Mouse (Mus musculus) frontal cortex, postnatal 10 days (tissue): ENCODE data around the gene Oprm1.
"Not testable (repeated sequence)": the region's sequence is repeated elsewhere in the genome, so short reads cannot be mapped to it uniquely, and the experiment has no call there.

ENCODE experiments used
- DNase-seq, 2 experiments: peaks; one replicate each; pipeline ENCODE4 v3.0.0; 2022; ENCODE audit warnings: low spot score in 2 of 2, mixed read lengths in 1 of 2

Gene Oprm1

DNA sequence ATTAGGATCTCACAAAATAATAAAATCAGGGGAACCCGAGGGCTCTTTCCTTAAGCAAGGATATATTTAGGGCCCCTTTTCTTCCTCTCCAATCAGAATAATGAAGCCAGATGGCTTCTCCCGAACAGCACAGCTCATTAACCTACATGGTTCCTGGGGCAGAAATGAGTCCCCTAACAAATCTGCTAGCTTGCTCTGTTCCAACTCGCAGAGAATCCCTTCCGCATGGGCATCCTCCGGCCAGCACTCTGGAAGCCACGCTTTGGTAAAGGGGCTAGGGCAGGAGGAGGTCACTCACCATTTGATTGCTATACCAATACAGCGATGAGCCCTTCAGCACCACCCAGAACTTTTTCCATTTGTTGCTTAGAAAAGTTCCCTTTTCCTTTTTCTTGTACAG is 220.9 kb downstream of the Oprm1 start:
- DNase-seq = no peak

- DNase-seq = no peak
Observed at GRCm38 (mm10) chr10:6979789-6980188, 221.5 kb downstream of the Oprm1 start.

- no peak for DNase-seq
Observed at GRCm38 (mm10) chr10:6980236-6980635, 221.9 kb downstream of the Oprm1 start.

DNA sequence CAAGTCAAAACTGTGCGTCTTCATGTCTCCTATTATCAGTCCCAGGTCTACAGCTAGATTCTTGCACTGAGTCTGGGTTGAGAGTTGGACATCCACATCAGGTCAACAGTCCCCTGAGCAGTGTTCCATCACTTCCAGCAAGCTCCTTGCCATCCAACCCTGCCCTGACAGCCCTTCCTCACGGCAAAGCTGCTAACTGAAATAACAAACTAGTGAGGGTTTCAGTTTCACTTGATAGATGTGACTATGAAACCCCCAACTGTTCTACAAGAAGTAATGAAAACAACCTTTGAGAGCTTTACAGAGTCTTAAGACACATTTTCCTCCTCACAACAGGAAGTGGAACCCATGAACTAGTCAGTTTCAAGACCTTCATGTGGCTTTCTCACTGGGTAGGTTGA is 224.4 kb downstream of the Oprm1 start:
- no peak for DNase-seq

GRCm38 (mm10) chr10:6983431-6983830 is 225.1 kb downstream of the Oprm1 start:
- DNase-seq = no peak

DNA sequence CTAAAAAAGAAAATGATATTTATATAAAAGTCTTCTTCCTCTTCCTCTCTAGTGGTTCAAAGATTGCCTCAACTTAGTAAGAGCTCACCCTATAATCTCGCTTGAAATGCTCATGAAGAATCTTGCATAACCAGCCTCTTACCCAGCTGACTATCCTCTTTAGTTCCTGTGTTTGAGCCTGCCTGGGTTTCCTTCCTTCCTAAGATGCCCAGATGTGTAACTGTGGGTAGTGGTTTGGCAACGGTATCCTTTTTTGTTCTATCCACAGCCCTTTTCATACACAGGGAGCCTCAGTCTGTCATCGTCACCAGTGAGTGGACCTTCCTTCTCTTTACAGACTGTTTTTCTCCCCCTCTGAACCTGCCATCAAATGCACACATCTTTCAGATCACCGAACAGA is 227.9 kb downstream of the Oprm1 start:
- no peak for DNase-seq

DNA sequence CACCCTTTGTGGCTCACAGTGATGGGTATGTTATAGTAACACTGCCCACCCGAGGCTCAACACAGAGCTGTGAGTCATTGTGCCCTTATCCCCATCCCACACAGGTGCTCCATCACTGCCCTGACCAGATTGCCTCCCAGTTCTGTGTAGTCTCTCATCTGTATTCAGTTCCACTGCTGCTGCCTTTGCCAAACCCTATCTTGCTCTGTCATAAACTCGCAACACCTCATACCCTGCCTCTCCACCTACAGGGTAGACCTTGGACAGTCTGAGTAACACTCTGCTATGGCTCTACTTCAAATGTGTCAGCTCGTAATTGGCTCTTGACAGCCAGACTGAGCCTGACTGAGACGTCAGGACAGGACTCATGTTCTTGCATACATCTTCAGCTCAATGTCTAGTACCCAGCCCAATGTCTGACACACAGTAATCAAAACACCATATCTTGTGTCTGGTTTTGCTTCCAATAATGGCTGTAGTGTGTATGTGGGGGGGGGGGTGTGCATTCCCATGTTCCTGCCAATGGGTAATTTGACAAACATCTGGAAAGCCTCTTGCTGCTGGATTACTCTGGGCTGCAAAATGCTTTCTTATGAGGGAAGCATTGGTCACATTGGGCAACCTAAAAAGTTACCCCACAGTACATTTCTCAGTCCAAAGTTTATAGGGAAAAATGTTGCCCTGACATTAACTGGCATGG is 229.2 kb downstream of the Oprm1 start:
- no peak for DNase-seq

GRCm38 (mm10) chr10:6988555-6988954 is 230.2 kb downstream of the Oprm1 start:
- DNase-seq = no peak

GRCm38 (mm10) chr10:6996895-6997294 is 238.6 kb downstream of the Oprm1 start:
- no peak for DNase-seq

DNA sequence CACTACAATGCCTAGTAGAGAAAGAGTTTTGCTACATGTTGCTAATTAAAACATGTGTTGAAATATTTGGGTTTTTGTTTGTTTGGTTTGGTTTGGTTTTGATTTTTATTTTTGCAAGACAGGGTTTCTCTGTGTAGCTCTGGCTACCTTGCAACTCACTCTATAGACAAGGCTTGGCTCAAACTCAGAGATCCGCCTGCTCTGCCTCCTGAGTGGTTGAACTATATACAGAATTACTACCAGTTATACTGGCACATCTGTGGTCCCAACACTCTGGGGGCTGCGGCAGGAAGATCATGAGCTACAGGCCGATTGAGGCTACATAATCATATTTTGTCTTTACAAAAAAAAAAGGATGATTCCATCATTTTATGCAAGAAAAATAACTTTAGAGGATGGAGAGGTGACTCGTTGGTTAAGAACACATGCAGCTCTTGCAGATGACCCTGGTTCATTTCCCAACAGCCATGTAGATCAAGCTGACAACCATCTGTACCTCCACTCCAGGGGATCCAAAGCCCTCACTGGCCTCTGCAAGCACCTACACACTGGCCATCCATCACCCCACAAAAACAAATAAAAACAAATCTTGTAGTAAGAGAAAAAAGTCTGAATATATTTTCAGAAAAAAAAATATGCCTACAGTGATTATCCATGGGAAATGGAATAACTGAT is 240.4 kb downstream of the Oprm1 start:
- no peak for DNase-seq

DNA sequence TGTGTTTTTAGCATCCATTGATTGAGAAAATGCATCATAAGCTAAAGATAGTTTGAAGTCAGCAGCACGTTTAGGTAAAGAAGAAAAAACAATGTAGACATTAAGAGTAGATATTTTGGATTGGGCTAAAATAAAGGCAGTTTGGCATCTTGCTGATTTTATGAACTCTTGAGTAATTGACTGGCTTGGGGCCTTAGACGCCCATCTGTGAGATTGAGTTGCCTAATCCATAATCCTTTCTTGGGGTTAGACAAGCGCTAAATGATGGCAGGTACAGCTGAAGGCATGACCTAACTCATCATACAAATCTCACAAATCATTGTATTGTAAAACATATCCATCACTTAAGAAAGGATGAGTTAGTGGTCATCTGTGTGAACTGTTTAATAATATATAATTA is 241.0 kb downstream of the Oprm1 start:
- no peak for DNase-seq

DNA sequence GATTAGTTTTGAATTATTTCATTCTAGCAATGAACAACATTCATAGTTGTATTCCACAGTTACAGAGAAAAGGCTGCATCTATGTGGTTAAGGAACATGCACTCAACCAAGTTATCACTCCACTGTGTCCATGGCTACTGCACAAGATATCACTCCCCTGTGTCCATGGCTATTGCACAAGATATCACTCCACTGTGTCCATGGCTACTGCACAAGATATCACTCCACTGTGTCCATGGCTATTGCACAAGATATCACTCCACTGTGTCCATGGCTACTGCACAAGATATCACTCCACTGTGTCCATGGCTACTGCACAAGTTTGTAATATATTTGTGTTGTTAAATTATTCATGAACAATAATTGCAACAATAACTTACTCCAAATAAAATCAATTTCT is 245.6 kb downstream of the Oprm1 start:
- DNase-seq = not testable (repeated sequence)

GRCm38 (mm10) chr10:7004980-7005538 is 246.8 kb downstream of the Oprm1 start:
- DNase-seq = no peak

- DNase-seq = no peak
Observed at GRCm38 (mm10) chr10:7010543-7010942, 252.2 kb downstream of the Oprm1 start.

DNA sequence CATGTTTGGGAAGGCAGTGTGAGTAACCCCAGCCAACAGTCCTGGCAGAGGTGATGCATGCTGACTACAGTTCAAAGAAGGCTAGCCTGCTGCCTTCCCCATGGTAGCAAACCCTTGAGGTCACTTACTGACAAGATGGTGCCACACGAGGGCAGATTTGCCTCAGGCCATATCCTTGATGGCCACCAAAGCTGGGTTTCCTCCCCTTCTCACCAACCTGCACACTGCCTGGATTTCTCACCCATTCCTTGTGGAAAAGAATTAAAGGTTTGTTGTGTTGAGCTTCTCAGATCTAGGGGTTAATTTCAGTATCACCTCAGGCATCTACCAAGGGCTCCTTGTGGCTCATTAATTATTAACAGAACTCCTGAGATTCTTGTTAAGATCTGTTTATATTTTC is 256.9 kb downstream of the Oprm1 start:
- DNase-seq = no peak

- DNase-seq = no peak
Observed at GRCm38 (mm10) chr10:7019781-7020386, 261.6 kb downstream of the Oprm1 start.

- DNase-seq = no peak
Observed at GRCm38 (mm10) chr10:7020551-7020950, 262.2 kb downstream of the Oprm1 start.

- DNase-seq = no peak
Observed at GRCm38 (mm10) chr10:7025028-7025427, 266.7 kb downstream of the Oprm1 start.

DNA sequence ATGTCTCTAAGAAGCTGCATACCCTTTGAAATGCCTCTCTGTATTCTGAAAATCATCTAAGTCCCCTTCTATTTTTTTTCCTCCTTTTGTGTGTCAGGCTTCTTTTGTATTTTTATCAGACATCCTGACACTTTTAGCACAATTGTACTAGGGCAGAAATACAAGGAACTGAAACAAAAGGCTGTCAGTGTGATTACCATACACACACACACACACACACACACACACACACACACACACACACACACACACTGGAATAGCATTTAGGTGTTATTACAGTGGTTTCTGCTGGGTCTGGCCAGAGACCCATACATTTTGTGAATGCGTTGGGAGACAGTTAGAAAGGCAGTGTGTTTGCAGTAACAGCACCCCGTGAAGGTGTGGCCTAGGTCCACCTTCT is 275.2 kb downstream of the Oprm1 start:
- DNase-seq = no peak

- DNase-seq = no peak
Observed at GRCm38 (mm10) chr10:7035547-7035946, 277.2 kb downstream of the Oprm1 start.

GRCm38 (mm10) chr10:7037194-7037593 is 278.9 kb downstream of the Oprm1 start:
- DNase-seq = no peak

DNA sequence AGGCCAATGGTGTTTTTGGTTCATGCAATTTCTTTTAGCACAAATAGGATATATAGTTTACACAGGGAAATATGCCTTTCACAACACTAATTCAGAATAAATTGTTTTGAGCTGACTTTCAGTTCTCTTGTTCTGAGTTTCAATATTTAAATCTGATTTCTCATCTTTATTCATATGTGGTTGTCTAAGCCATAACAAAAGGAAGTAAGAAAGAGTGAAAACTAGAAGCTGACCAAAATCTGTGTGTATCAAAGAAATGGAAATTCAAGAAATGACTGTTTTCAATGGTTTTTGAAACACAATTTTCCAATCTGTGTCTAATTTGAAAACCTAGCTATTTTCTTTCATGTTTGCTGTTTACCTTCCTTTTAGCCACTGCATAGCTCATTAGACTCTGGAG is 282.7 kb downstream of the Oprm1 start:
- no peak for DNase-seq

DNA sequence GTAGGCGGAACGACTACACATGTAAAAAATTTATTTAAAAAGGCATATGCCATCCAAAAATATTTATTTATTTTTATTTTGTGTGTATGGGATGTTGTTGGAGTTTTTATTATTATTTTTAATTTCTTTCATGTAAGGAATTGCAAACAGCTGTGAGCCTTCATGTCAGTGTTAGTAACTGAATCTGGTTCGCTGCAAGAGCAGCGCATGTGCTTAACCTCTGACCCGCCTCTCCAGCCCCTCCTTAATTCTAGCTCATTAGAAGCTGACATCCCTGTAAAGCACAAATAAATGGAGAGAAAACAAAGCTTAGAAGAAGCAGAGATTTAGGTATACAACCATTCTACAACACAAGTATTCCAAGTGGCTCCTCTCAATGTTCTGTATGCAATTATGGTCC is 285.6 kb downstream of the Oprm1 start:
- DNase-seq = no peak
